Mouse (Mus musculus) forebrain, postnatal 0 days (tissue): ENCODE results near the gene Grm4. TPM values are rescaled to one million over a fixed set of nuclear protein-coding genes. Genes with fewer than 3 reads are reported as not detected.

Experiments
- ATAC-seq: fragments of 200-750 bp; cut with Nextera tagmentation; 2 replicates; pipeline ENCODE4 v1.8.0; 2017; ENCODE audit warnings: mild to moderate bottlenecking, moderate library complexity
- DNase-seq: peaks from one replicate; pipeline ENCODE4 v3.0.0-alpha.2; 2015
- H3K27ac ChIP-seq: fragments of 300-500 bp; sonication (generic); 2 replicates; pipeline ENCODE4 v1.5.1; 2014; ENCODE audit warnings: low read depth, mild to moderate bottlenecking, antibody characterized with exemption, low read length, moderate library complexity, mixed read lengths
- H3K27me3 ChIP-seq: fragments of 300-500 bp; sonication (generic); 2 replicates; pipeline ENCODE4 v1.6.1; 2014; ENCODE audit warnings: mild to moderate bottlenecking, low read length, mixed read lengths; ENCODE audit not compliant: insufficient read depth
- H3K36me3 ChIP-seq: fragments of 300-500 bp; sonication (generic); 2 replicates; pipeline ENCODE4 v1.6.1; 2014; ENCODE audit warnings: mild to moderate bottlenecking, moderate library complexity; ENCODE audit not compliant: insufficient read depth
- H3K4me1 ChIP-seq: fragments of 300-500 bp; sonication (generic); 2 replicates; pipeline ENCODE4 v1.6.1; 2014; ENCODE audit warnings: antibody characterized with exemption; ENCODE audit not compliant: insufficient read depth
- H3K4me2 ChIP-seq: fragments of 300-500 bp; sonication (generic); 2 replicates; pipeline ENCODE4 v1.6.1; 2014; ENCODE audit warnings: low read depth, mild to moderate bottlenecking, moderate library complexity
- H3K4me3 ChIP-seq: fragments of 300-500 bp; sonication (generic); 2 replicates; pipeline ENCODE4 v1.5.1; 2014; ENCODE audit warnings: low read depth, low read length, mixed read lengths
- H3K9ac ChIP-seq: fragments of 300-500 bp; sonication (generic); 2 replicates; pipeline ENCODE4 v1.6.1; 2014; ENCODE audit warnings: mild to moderate bottlenecking
- H3K9me3 ChIP-seq: fragments of 300-500 bp; sonication (generic); 2 replicates; pipeline ENCODE4 v1.6.1; 2016; ENCODE audit warnings: low read length
- CTCF ChIP-seq: sonication (generic); IDR thresholded peaks from 2 replicates; pipeline ENCODE4 v1.5.1; 2016; ENCODE audit warnings: antibody characterized with exemption, control low read depth, low read depth
- WGBS: fragments of 180-500 bp; shearing (Covaris S2); extraction: QIAGEN DNeasy Blood & Tissue Kit; methylation state at CpG from one replicate; pipeline ENCODE4 v1.1.7; 2014; 5-methylcytosine and 5-hydroxymethylcytosine counted together
- polyA plus RNA-seq: library from polyadenylated mRNA; unstranded; fragments of >200 nt; fragmentation: Nextera tagmentation; extraction: Ambion mirVana; gene quantifications from 2 replicates; pipeline ENCODE4 v1.2.1, GENCODE M21; 2015
- total RNA-seq: library from RNA; depleted of rRNA; stranded (reverse); fragments of >200 nt; gene quantifications from 2 replicates; pipeline ENCODE4 v1.2.3, GENCODE M21; 2014

The Grm4 gene
- total and polyA plus RNA-seq, 2 experiments from 2014 or later = 5.5 to 14.5 TPM

DNA sequence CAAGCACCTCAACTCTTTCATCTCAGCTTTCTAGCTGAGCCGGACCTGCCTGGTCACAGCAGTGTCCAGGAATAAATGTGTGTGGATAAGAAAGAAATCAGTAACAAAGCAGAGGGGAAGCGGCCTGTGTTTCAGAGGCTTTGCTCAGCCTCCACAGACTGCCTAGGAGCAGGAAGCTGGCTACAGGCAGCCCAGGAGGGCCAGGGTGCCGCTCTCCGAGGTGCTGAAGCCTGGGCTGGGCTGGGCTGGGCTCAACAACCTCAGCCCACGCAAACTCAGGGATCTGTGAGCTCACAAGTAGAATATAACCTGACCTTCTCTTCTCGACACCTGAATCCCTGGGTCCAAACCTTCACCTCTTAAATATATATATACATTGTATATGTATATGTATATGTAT, 54.6 kb downstream of the Grm4 start:
- H3K27me3 ChIP-seq = no peaks in the 10 kb centered on the region
- H3K4me2 ChIP-seq = no peak overlapping the region
- no peak for TF ChIP-seq CTCF
- H3K9me3 ChIP-seq = no peaks in the 10 kb centered on the region
- H3K4me3 ChIP-seq = no peak overlapping the region
- no peak overlapping the region for H3K9ac ChIP-seq
- DNase-seq (no peak), ATAC-seq (no peak)
- WGBS = 33% methylated on average over 6 of the region's 6 CpGs
- H3K27ac ChIP-seq = no peak overlapping the region
- no peaks in the 10 kb centered on the region for H3K36me3 ChIP-seq
- no peaks in the 10 kb centered on the region for H3K4me1 ChIP-seq

DNA sequence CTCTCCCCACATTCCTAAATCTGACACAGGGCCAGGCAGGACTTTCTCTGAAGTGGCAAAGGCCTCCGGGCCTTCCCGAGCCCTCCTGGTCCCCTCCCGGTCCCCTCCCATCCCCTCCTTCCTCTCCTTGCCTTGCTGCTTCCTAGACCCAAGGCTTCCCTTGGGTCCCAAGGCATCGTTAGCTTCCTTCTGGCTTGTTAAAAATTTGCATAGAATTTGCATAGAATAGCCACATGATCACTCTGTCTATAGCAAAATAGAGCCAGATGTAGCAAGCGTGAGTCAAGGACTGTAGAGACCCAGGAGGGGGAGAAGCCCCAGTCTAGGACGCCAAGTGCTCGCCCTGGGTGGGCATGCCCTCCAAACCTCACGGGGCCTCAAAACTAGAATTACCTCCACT, 55.3 kb downstream of the Grm4 start:
- Histone ChIP-seq H3K4me3 (no peak overlapping the region), H3K27ac (no peak overlapping the region), H3K36me3 (no peaks in the 10 kb centered on the region), H3K4me2 (no peak overlapping the region), H3K4me1 (no peaks in the 10 kb centered on the region), H3K9me3 (no peaks in the 10 kb centered on the region), H3K9ac (no peak overlapping the region), H3K27me3 (no peaks in the 10 kb centered on the region)
- DNase-seq (no peak), ATAC-seq (peak; percentile 45; the same call in 1 of the 2 replicates)
- TF ChIP-seq CTCF = no peak
- 56% methylated on average over 8 of the region's 8 CpGs for WGBS

DNA sequence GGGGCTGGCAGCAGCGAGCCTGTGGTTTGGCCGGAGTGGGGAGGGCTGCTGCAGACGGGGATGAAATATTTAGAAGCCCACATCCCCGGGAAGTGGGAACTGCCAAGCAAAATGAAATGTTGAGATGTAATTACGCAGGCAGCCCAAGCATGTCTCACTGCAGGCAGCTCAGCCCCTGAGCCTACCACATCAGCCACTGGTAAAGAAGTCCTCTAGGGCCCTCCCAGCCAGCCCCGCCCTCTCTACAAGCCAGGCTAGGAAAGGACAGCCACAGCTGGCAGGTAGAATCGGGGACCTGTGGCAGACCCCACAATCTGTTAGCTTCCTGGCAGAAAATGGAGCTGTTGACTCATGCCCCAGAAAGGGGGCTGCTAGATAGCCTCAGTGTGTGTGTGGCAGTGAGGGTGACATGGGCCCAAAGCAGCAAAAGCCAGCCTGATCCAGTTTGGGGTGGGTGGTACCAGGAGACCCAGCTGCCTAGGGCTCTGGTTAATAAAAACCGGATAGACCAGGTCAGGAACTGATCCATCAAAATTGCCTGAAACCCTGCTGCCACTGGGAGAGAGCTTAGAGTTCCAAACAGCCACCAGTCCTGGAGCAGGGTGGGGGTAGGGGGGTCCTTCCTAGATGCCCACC, 56.8 kb downstream of the Grm4 start:
- Histone ChIP-seq H3K9me3 (no peaks in the 10 kb centered on the region), H3K27me3 (no peaks in the 10 kb centered on the region), H3K27ac (no peak overlapping the region), H3K4me3 (no peak overlapping the region), H3K4me1 (no peaks in the 10 kb centered on the region), H3K4me2 (no peak overlapping the region), H3K36me3 (no peaks in the 10 kb centered on the region), H3K9ac (no peak overlapping the region)
- DNase-seq = no peak
- WGBS = 50% methylated on average over 8 of the region's 8 CpGs
- ATAC-seq = peak; percentile 18; the same call in 1 of the 2 replicates
- TF ChIP-seq CTCF = no peak

DNA sequence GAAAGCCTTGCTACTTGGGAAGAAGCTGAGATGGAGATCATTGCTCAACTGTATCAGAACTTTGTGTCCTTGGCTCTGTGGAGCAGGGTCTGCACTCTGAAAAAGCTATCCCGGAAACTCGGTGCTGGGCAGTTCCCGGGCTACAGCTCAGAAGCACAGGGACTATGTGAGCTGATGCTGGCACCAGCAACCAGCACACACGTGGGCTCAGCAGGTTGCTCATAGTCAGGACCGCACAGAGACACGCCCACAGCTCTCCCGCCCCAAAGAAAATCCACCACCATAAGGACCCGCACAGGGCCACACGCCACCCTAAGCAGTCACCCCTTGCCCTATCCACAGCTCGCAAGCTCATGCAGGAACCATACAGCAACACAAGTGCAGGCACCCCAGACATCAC, 61.2 kb downstream of the Grm4 start:
- ATAC-seq (no peak), DNase-seq (no peak)
- no peak for TF ChIP-seq CTCF
- 73% methylated on average over 10 of the region's 10 CpGs for WGBS
- Histone ChIP-seq H3K27ac (no peak overlapping the region), H3K9me3 (no peaks in the 10 kb centered on the region), H3K4me3 (no peak overlapping the region), H3K9ac (no peak overlapping the region), H3K4me2 (no peak overlapping the region), H3K36me3 (no peaks in the 10 kb centered on the region), H3K27me3 (no peaks in the 10 kb centered on the region), H3K4me1 (no peaks in the 10 kb centered on the region)

DNA sequence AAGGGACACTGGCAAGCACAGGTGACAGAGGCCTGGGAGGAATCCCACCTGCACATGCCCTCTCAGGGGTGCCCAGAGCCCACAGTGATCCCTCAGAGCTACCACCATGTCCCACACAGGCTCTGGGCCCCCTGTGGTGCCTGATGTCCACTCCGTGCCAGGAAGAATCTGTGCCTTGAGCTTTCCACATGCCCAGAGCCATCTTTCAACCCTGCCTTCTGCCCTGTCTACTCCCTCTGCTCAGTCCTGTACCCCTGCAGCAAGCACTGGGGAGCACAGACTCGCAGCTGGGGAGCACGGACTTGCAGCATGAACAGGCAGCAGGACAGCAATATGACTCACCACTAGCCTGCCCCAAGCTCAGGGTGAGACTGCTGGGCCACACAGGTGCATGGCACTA, 62.0 kb downstream of the Grm4 start:
- DNase-seq (no peak), ATAC-seq (no peak)
- Histone ChIP-seq H3K9me3 (no peaks in the 10 kb centered on the region), H3K4me1 (no peaks in the 10 kb centered on the region), H3K36me3 (no peaks in the 10 kb centered on the region), H3K4me2 (no peak overlapping the region), H3K27ac (no peak overlapping the region), H3K27me3 (no peaks in the 10 kb centered on the region), H3K4me3 (no peak overlapping the region), H3K9ac (no peak overlapping the region)
- TF ChIP-seq CTCF = no peak
- 80% methylated on average over 3 of the region's 3 CpGs for WGBS

DNA sequence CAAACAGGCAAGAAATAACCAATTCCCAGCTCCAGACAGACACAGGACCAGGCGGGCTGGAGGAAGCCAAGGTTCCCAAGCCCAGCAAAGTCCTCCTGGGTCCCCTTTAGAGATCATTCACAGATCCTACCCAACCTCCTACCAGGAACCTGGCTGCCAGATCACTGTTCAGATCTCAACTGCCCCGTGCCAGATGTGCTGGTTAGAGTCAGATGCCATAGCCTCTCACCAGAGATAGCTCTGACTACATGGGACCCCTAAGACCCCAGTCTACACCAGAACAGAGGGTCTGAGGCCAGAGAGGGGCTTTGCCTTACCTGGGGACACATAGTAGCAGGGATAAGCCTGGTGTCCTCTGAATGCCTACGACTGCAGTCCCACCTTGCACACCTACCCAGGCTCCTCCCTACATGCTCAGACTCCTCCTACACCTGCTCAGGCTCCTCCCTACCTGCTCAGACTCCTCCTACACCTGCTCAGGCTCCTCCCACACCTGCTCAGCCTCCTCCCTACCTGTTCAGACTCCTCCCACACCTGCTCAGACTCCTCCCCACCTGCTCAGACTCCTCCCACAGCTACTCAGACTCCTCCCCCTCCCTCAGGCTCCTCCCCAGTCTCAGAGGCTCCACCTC, 63.2 kb downstream of the Grm4 start:
- 89% methylated on average over 3 of the region's 3 CpGs for WGBS
- Histone ChIP-seq H3K4me3 (no peak overlapping the region), H3K27me3 (no peaks in the 10 kb centered on the region), H3K9ac (no peak overlapping the region), H3K4me2 (no peak overlapping the region), H3K36me3 (no peaks in the 10 kb centered on the region), H3K9me3 (no peaks in the 10 kb centered on the region), H3K4me1 (no peaks in the 10 kb centered on the region), H3K27ac (no peak overlapping the region)
- ATAC-seq (no peak), DNase-seq (no peak)
- no peak for TF ChIP-seq CTCF

DNA sequence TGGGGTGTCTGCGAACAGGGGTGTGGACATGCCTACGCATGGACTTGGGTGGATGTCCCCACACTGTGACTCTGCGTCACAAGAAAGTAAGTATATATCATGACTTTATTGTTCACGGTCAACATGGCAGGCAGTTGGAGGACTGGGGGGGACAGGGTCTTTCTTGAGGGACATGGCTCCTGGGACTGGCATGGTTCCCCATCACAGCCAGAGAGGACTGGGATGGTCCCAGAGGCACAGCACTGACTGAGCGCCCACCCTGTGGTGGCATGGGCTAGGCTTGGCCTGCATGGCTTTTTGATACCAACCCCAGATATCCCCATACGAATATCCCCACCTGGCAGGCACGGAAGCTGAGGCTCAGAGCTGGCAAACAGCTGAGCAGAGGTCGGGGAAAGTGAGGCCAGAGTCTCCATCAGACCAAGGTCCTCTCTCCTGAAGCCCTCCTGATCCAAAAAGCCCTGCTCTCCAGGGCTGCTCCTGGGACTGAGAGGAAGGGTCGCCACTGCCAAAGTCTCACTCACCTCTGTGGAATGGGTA, 64.1 kb downstream of the Grm4 start:
- no peak overlapping the region for H3K9ac ChIP-seq
- H3K4me1 ChIP-seq = no peaks in the 10 kb centered on the region
- ATAC-seq (no peak), DNase-seq (no peak)
- H3K9me3 ChIP-seq = no peaks in the 10 kb centered on the region
- no peak for TF ChIP-seq CTCF
- H3K27me3 ChIP-seq = no peaks in the 10 kb centered on the region
- no peak overlapping the region for H3K4me3 ChIP-seq
- WGBS = 90% methylated on average over 9 of the region's 9 CpGs
- no peaks in the 10 kb centered on the region for H3K36me3 ChIP-seq
- H3K4me2 ChIP-seq = no peak overlapping the region
- H3K27ac ChIP-seq = no peak overlapping the region
